ENCODE assay signal across 8 mouse cellular contexts in genomic region chr2:128967661-128968441, GRCm38 (mm10). TPM values are rescaled to one million over a fixed set of nuclear protein-coding genes. Genes with fewer than 3 reads are reported as not detected.
A peak's percentile ranks its signal among the peaks of the same experiment; 100 is the strongest.
DNase-seq lines count a peak whose midpoint lies in the region; ATAC-seq lines count a peak whose summit lies in the region.

Gene Gm10762, minus strand, starts transcription at chr2:128967725.

- DNase-seq in MN1 (ENCODE audit: low spot score): peak; percentile 82
- DNase-seq in cerebellum, adult 9-10 months: peak; percentile 83
- DNase-seq in frontal cortex, adult 2 months (ENCODE audit: extremely low spot score in 1 of 2, low spot score in 1 of 2): peak; percentile 40 to 60
- peak; percentile 82 for DNase-seq in hindbrain, embryonic 11.5 days (ENCODE audit: low spot score)
- DNase-seq in layer of hippocampus, postnatal 25 days (ENCODE audit: extremely low spot score in 1 of 2, low spot score in 1 of 2): peak; percentile 47 to 60
- peak; percentile 79 for DNase-seq in lung, postnatal 25 days (ENCODE audit: low spot score)
- DNase-seq in retina, adult 2 months (ENCODE audit: low read depth, low spot score): peak; percentile 34
- DNase-seq in thymus, postnatal 36 days: peak; percentile 81 to 82

- peak; percentile 84 for ATAC-seq in hindbrain, embryonic 11.5 days (ENCODE audit: low FRiP score)

- peak within 1 kb of the TSS; percentile 96 for H3K9ac ChIP-seq in hindbrain, embryonic 11.5 days (ENCODE audit: low read depth, low read length)

- WGBS in hindbrain, embryonic 11.5 days: 0% methylated on average over 72 of the region's 80 CpGs

- peak within 1 kb of the TSS; percentile 98 for H3K27ac ChIP-seq in hindbrain, embryonic 11.5 days (ENCODE audit: low read depth, low read length)

- no peaks in the 10 kb centered on the region for H3K27me3 ChIP-seq in hindbrain, embryonic 11.5 days (ENCODE audit: control insufficient read depth, insufficient read depth, low read length)

- no peaks in the 10 kb centered on the region for H3K9me3 ChIP-seq in hindbrain, embryonic 11.5 days (ENCODE audit: control insufficient read depth, low read length)

- H3K4me3 ChIP-seq in hindbrain, embryonic 11.5 days (ENCODE audit: low read depth, low read length): peak within 1 kb of the TSS; percentile 61

- peak within 1 kb of the TSS; percentile 32 for H3K4me2 ChIP-seq in hindbrain, embryonic 11.5 days (replicated peaks; ENCODE audit: low read depth, low read length)

- 0 out of 2 replicates have a peak, but pooled peaks cover 2% of the 10 kb centered on the region for H3K4me1 ChIP-seq in hindbrain, embryonic 11.5 days (replicated peaks; ENCODE audit: control insufficient read depth, insufficient read depth, low read length)

- H3K36me3 ChIP-seq in hindbrain, embryonic 11.5 days (ENCODE audit: control insufficient read depth, insufficient read depth, low read length): no peaks in the 10 kb centered on the region

RNA-seq across cellular contexts. Expression of gene Gm10762, which starts in this region (rescaled TPM):
- polyA plus RNA-seq in frontal cortex, adult 2 months (2012; rRNA removed): 5.1 and 5.3 TPM in 2 replicates
- polyA plus RNA-seq in hindbrain, embryonic 11.5 days (2014; fragmentation: Nextera tagmentation; extraction: Ambion mirVana): 19.8 and 20.0 TPM in 2 replicates
- 1 to 10 TPM; 6.2 to 7.5 TPM for total RNA-seq in layer of hippocampus, postnatal 25 days (2021)

Comparison
In these comparisons a context has a peak if more than half of its experiments do, and no peak if none do; other contexts are left out.
1. Peak in every context shown above with its lines: DNase-seq, ATAC-seq, H3K4me3 ChIP-seq and H3K27ac ChIP-seq.